Mouse (Mus musculus): ENCODE results near the gene Rpl32.
A peak's percentile ranks its signal among the peaks of the same experiment; 100 is the strongest.

Rpl32 gene

DNA sequence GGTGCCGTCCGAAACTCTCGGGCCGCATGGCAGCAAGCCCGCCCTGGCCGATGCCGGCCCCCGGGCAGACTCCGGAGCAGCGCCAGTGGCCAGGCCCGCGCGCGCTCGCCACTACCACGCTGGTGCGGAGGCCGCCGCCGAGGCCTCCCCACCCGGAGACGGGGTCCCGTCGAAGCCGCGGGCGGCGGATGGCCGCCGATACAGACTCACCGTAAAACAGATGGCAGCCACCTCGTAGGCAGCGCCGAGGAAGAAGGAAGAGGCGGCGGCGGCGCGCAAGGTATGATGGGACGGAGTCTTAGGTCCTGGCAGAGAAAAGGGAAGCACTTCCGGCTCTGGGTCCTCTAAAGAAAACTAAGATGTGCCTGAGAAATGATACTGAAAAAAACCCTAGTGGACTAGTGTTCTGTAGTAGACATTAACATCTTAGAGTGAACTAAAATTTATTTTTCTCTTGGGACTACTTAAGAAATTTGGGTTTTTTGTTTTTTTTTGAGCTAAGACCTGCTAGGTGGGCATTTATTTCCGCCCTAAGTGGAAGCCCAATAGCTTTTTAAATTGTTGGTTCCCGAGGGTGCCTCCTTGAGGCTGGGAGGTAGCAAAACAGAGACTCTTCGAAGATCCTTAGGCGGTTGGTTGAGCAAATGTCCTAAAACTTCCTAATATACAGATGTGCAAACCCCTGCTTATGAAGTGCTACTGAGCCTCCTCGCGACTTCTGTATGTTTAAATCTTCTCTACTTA is at the start of gene Rpl32:
Gene Rpl32 (minus strand): TSS at position 260 of the 744 bp plus-strand sequence.
- peak; percentile 88 to 91 for DNase-seq (ENCODE audit: low spot score in 2 of 2)

DNA sequence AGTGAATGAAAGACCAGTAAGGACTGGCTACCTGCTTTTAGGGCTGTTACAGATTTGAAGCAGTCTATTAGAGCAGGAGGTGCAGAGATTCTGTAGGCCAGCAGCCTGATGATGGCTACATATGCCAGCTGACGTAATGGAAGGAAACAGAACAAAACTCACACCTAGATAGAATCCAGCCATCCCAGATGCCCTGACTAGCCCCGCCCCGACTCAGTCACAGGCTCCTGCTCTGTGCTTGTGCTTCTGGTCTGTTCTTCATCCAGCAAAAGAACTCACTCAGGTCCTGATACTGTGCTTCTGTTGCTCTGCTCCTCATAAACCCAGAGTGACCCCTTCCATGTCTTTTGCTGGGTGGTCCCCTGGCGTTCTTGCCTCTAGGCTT is 47.8 kb upstream of the Rpl32 start:
- DNase-seq (ENCODE audit: low spot score in 2 of 2), result no peak

- DNase-seq (ENCODE audit: low spot score in 2 of 2), result no peak
These were observed 47.3 kb upstream of the Rpl32 start for GRCm38 (mm10) chr6:115855733-115856360.

GRCm38 (mm10) chr6:115854432-115854831 is 45.9 kb upstream of the Rpl32 start:
- DNase-seq (ENCODE audit: low spot score in 2 of 2), result peak in 1 of 2 experiments; percentile 58

DNA sequence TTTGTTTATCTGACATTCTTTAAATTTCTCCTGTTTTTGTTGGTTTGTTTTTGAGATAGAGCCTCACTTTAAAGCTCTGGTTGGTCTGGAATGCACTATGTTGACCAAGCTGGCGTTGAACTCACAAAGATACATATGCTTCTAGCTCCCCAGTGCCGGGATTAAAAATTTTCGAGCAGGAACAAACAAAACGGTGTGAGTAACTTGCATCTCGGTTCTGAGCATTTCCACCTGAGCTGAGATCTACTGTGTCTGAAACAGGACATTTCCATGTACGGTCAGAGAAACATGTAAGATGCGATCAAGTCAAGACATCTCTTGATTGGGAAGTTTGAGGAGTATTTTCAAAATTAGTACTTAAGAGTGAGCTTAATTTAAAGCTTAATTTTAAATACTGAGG is 45.4 kb upstream of the Rpl32 start:
- no peak for DNase-seq (ENCODE audit: low spot score in 2 of 2)

DNA sequence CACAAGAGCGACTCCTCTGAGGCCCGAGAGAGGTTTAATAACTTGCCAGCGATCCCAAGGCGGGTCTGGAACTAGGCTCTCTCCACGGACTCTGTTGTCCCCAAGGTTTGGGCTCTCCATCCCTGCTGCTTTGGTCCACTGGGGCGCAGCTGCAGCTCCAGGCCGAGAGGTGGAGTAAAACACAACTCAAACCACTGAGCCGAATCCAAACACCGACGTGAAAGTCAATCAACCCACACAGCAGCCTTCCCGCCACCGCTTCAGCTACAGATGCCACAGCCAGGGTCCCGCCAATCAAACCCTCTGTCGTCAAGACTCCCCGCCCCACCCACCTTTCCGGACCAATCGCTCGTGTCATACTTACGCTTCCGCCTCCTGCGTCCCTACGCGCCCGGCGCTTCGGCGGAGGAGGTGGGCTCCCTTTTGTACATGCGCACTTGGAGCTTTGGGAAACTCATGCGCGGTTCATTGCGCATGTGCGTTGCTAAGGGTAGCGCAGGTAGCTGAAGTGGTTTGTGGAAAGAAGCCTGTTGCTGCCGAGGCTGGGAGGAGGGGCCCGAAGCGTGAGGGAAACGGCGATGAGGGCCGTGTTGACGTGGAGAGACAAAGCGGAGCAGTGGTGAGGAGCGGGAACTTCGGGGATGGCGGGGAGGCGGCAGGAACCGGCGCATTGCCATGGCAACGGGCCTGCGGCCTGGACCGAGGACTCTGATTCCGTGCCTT is 44.7 kb upstream of the Rpl32 start, which contains the start of the genes Mbd4 and Ift122:
Gene Mbd4 (minus strand): TSS at position 281 of the 723 bp plus-strand sequence.
Gene Ift122 (plus strand): TSS at position 380 of the 723 bp plus-strand sequence.
- DNase-seq (ENCODE audit: low spot score in 2 of 2), result peak; percentile 90 to 98

DNA sequence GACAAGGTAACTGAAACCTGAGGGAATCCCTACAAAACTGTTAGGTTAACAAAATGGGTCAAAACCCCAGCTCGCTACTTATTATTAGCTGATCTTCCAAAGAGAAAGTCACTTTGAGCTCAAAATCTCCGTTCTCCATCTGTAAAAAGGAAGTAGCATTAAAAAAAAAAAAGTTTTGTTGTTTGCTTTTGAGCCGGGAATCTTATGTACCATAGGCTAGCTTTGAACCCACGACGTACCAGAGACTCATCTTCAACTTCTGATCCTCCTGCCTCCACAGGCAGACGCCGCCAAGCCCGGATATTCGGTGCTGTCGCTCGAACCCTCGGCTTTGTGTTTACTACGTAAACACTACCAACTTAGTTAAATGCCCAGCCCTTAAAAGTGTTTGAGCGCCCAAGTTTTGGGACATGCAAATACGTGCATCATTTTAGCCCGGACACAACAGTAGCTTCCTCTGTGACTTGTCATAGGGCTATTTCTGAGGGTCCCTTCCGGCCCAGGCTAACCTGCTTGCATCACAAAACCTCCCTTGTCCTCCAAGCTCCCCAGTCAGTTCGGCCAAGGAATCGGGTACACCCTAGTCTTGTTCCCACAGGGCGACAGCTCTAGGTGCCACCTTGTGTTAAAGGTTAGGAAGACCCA is 44.0 kb upstream of the Rpl32 start:
- DNase-seq (ENCODE audit: low spot score in 2 of 2), result peak in 1 of 2 experiments; percentile 53

GRCm38 (mm10) chr6:115848598-115849304 is 40.2 kb upstream of the Rpl32 start:
- DNase-seq (ENCODE audit: low spot score in 2 of 2), result no peak

DNA sequence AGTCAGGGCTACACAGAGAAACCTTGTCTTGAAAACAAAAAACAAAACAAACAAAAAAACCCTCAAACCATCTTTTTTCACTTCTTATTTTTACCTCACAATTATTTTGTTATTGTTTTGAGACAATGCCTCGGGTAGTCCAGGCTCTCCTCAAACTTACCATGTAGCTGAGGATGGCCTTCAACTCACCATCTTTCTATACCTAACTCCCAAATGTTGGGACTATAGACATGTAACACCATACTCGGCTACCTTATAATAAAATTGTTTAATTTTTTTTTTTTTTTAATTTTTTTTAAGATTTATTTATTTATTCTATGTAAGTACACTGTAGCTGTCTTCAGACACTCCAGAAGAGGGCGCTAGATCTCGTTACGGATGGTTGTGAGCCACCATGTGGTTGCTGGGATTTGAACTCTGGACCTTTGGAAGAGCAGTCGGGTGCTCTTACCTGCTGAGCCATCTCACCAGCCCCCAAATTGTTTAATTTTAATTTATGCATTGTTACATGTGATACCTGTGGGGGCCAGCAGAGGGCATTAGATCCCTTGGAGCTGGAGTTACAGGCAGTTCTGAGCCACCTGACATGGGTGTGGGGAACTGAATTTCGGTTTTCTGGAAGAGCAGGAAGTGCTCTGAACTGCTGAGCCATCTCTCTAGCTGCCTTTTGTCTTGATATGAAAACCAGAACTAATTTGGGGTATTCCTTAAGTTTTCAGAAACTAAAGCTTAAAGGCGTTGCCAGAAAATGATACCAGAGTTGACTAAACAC is 38.3 kb upstream of the Rpl32 start:
- DNase-seq (ENCODE audit: low spot score in 2 of 2), result peak; percentile 53 to 82

DNA sequence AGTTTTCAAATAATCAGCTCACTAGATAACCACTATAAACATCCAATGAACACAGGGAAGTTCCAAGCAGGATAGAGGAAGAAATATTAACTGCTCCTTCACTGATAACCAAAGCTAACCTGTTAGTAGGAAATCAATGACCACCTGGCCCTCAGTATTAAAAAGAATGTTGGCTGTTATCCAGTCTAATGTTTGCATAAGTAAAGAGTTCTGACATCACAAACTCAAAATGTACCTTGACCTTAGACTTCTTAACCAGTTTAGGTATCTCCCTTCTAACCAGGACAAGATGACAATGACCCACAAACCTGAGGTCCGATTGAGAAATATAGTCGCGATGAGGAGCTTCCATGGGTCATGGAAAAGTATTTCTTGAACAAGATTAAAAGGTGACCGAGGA is 36.5 kb upstream of the Rpl32 start:
- DNase-seq (ENCODE audit: low spot score in 2 of 2), result no peak

DNA sequence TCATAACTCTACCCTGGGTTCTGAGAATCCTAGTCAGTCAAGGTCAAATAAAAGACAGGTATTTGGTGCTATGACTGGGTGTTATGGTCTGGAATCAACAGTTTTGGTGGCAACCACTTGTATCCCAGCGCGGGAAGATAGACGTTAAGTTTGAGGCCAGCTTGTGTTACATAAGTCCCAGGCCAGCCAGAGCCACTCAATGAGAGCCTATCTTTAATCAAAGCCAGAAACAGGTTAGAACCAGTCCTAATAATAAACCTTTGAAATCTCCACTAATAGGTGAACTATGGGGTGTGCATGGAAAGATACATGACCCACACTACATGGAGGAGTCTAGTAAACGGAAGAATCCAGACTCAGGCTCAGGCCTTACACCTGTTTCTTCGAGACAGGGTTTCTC is 30.2 kb upstream of the Rpl32 start:
- DNase-seq (ENCODE audit: low spot score in 2 of 2), result no peak

DNA sequence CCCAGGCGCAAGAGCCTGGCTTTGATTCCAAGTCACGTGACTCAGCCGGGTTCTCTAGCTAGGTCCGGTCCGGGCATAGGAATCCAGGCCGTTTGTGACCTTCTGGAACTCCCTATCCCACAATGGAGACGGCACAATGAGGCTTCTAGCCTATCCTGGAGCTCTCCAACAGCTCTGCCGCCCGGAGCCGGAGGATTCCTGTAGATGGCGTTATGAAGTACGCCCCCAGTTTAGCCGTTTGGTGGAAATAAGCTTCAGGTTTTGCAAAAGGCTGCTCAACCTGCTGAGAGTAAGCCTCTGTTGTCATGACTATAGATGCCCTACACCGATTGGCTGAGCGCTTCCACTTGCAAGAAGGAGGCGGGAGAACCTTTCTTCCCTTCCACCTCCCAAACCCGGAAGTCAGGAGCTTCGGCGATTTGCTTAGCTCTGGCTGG is 29.6 kb upstream of the Rpl32 start, which contains the start of gene Efcab12:
Gene Efcab12 (minus strand): TSS at position 252 of the 437 bp plus-strand sequence.
- peak in 1 of 2 experiments; percentile 66 for DNase-seq (ENCODE audit: low spot score in 2 of 2)

DNA sequence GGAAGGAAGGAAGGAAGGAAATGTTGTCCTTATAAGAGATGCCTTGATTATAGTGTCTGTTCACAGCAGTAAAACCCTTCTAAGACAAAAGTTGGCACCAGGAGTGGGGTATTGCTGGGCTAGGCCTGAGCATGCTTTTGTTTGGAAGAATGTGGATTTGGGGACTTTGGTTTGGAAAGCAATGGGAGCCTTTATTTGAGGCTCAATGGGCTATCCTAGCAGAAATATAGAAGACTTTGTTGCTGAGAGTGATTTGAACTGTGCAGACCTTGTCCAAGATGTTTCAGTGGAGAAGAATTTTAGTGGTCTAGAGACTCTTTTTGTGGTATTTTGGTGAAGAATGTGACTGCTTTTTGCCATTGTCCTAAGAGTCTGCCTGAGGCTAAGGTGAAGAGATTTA is 25.3 kb upstream of the Rpl32 start:
- no peak for DNase-seq (ENCODE audit: low spot score in 2 of 2)

GRCm38 (mm10) chr6:115832152-115832850 is 23.8 kb upstream of the Rpl32 start:
- no peak for DNase-seq (ENCODE audit: low spot score in 2 of 2)

DNA sequence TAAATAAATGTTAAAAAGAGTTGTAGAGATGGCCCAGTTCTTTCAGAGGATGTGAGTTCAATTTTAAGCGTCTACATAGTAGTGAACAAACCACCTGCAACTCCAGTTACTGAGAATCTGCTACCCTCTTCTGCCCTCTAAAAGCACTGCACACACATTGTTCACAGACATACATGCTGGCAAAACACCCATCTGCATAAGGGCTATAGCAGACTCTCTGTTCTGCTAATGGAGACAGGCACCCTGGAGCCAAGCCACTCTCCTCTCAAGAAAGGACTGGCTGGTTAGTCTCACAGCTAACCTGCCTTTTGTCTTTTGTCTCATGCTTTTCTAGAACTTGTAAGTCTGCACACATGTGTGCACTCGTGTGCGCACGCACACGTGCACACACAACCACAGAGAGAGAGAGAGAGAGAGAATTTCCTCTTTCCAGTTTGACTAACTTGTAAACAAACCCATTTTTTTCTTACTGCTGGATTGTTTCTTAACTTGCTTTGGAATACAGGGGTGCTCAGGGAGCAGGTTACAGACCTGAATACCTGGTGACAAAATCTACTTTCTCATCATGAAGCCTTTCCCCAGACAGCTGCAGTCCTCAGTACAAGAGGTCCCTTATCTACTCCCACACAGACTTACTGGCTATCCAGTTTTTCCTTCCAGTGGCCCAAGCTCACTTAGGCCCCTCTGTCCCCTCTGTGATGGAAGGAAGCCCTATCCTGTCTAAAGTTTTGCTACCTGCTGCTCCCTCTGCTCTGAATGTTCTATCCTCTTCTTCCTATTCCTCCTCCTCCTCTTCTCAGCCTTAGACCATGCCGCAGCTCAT is 22.4 kb upstream of the Rpl32 start:
- DNase-seq (ENCODE audit: low spot score in 2 of 2), result no peak

DNA sequence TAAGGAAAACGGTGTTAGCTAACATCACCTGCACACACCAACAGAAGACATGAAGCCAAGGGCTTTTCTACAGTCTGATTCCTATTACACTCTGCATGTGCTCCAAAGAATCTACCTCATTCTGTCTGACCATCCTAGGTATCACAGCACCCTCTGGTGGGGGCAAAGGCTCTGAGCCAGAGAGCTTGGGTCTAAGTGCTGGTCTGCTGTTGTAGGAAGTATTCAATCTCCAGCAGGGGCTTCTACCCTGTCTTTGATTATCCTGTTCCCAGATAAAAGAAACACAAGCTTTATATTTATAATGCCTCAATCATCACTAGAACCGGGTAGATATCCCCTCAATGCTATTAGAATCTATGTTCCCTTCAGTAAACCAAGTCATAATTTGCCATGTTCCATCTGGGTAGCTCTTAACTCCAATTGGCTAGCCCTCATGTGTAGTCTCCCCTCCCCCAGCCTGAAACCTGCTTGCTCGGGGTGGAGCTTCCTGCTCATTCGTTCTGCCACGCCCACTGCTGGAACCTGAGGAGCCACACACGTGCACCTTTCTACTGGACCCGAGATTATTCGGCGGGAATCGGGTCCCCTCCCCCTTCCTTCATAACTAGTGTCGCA is 15.4 kb upstream of the Rpl32 start:
- peak; percentile 50 to 84 for DNase-seq (ENCODE audit: low spot score in 2 of 2)

- DNase-seq (ENCODE audit: low spot score in 2 of 2), result no peak
These were observed 12.9 kb upstream of the Rpl32 start for GRCm38 (mm10) chr6:115821216-115821993.

DNA sequence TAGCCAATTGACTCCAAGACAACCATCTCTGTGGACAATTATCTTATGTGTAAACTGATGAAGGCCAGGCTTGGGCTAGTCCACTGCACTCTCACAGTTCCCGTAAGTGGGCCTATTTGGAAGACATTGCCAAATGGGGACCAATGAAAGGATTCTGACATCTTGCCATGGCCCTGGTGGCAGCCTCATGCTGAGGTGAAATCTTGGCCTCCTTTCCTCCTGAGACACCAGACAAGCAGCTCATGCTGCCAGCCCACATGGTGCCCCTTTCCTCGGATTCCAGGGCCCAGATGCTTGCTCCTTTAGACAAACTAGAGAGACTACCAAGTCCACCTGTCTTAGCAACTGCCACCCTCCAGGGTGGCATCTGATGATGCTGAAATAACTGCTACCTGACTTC is 9.6 kb upstream of the Rpl32 start:
- no peak for DNase-seq (ENCODE audit: low spot score in 2 of 2)

Data from spleen, postnatal 10 days (tissue).